Mouse (Mus musculus) retina, postnatal 7 days (tissue): ENCODE measurements around the gene Tpx2.

Source experiments
- DNase-seq: peaks from one replicate; pipeline ENCODE4 v3.0.0-alpha.2; 2012; ENCODE audit warnings: low read depth, low spot score

Gene Tpx2

GRCm38 (mm10) chr2:152944013-152944412 is 96.2 kb downstream of the Tpx2 start:
- no peak for DNase-seq
